Mouse (Mus musculus): ENCODE results near the gene Cela3b.

GRCm38 (mm10) chr4:137471326-137471725 is 41.0 kb upstream of the Cela3b start:
- no peak for TF ChIP-seq CTCF (IDR thresholded peaks at IDR 0.05; ENCODE audit: low read depth)
- no peak for TF ChIP-seq EP300 (IDR thresholded peaks at IDR 0.05; ENCODE audit: low read depth)
